Mouse (Mus musculus) CD4-positive, CD25-positive, alpha-beta regulatory T cell, adult 2 months (primary cell): ENCODE measurements around the gene Dnali1.

ENCODE experiments used
- DNase-seq: peaks from one replicate; pipeline ENCODE4 v3.0.0-alpha.2; 2012; ENCODE audit warnings: low read depth, low spot score

The Dnali1 gene

GRCm38 (mm10) chr4:125065517-125066307 lies at the start of gene Dnali1:
Gene Dnali1, minus strand, starts transcription at chr4:125065703.
- DNase-seq = peak; percentile 83

- DNase-seq = peak; percentile 10
Observed at GRCm38 (mm10) chr4:125115081-125115480, 49.6 kb upstream of the Dnali1 start.

GRCm38 (mm10) chr4:125114638-125115037 lies 49.1 kb upstream of the Dnali1 start:
- DNase-seq = peak; percentile 85

GRCm38 (mm10) chr4:125105354-125105753 lies 39.9 kb upstream of the Dnali1 start:
- DNase-seq = no peak

- no peak for DNase-seq
Observed at GRCm38 (mm10) chr4:125101334-125101733, 35.8 kb upstream of the Dnali1 start.

GRCm38 (mm10) chr4:125099458-125099857 lies 34.0 kb upstream of the Dnali1 start:
- peak; percentile 91 for DNase-seq

GRCm38 (mm10) chr4:125097412-125097811 lies 31.9 kb upstream of the Dnali1 start:
- DNase-seq = no peak

GRCm38 (mm10) chr4:125096066-125096465 lies 30.6 kb upstream of the Dnali1 start:
- DNase-seq = no peak

- no peak for DNase-seq
Observed at GRCm38 (mm10) chr4:125093031-125093430, 27.5 kb upstream of the Dnali1 start.

- peak; percentile 77 for DNase-seq
Observed at GRCm38 (mm10) chr4:125085346-125085841, 19.9 kb upstream of the Dnali1 start.

GRCm38 (mm10) chr4:125084403-125085345 lies 19.2 kb upstream of the Dnali1 start, which contains the start of gene Meaf6:
Gene Meaf6, plus strand, starts transcription at chr4:125085134.
- DNase-seq = peak; percentile 95

GRCm38 (mm10) chr4:125078698-125079097 lies 13.2 kb upstream of the Dnali1 start:
- DNase-seq = no peak

GRCm38 (mm10) chr4:125077700-125078099 lies 12.2 kb upstream of the Dnali1 start:
- no peak for DNase-seq

- peak; percentile 93 for DNase-seq
Observed at GRCm38 (mm10) chr4:125066490-125067370, 1.2 kb upstream of the Dnali1 start, which contains the start of gene Snip1. Gene Snip1, plus strand, starts transcription at chr4:125066672.

GRCm38 (mm10) chr4:125063829-125064228 lies 1.7 kb downstream of the Dnali1 start:
- DNase-seq = peak; percentile 18

GRCm38 (mm10) chr4:125059025-125059424 lies 6.5 kb downstream of the Dnali1 start:
- DNase-seq = peak; percentile 55

GRCm38 (mm10) chr4:125058033-125058432 lies 7.5 kb downstream of the Dnali1 start:
- no peak for DNase-seq

- no peak for DNase-seq
Observed at GRCm38 (mm10) chr4:125057273-125057672, 8.2 kb downstream of the Dnali1 start.

- no peak for DNase-seq
Observed at GRCm38 (mm10) chr4:125056476-125056875, 9.0 kb downstream of the Dnali1 start.

GRCm38 (mm10) chr4:125055385-125055784 lies 10.1 kb downstream of the Dnali1 start:
- DNase-seq = no peak

- no peak for DNase-seq
Observed at GRCm38 (mm10) chr4:125044454-125044853, 21.0 kb downstream of the Dnali1 start.
